Mouse (Mus musculus): ENCODE data around the gene Dcun1d1.

Dcun1d1 gene

GRCm38 (mm10) chr3:35937345-35937744 is at the start of gene Dcun1d1:
Dcun1d1 (minus strand) TSS chr3:35937445.
- DNase-seq (ENCODE audit: extremely low read depth, low read depth, low spot score), result no peak

DNA sequence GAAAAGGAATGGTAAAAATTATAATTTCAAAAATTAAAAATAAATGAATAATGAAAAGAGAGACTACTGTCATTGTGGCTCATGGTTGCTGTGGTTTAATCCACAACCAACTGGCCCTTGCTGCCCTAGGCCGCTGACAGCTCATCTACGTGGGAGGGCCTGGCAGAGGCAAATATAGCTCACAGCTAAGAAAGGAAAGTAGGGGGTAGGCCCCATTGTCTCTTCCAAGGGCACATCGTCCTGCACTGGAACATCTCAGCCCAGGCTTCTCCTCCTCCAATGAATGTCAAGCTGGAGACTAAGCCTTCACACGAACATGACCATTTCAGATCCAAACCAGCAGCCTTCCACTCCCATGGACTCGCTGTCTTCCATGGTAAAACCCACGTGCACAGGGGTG is 49.0 kb upstream of the Dcun1d1 start:
- no peak for DNase-seq (ENCODE audit: extremely low read depth, low read depth, low spot score)

- DNase-seq (ENCODE audit: extremely low read depth, low read depth, low spot score), result no peak
These were observed 36.3 kb upstream of the Dcun1d1 start for GRCm38 (mm10) chr3:35973551-35973950.

- no peak for DNase-seq (ENCODE audit: extremely low read depth, low read depth, low spot score)
These were observed 35.7 kb upstream of the Dcun1d1 start for GRCm38 (mm10) chr3:35972985-35973384.

GRCm38 (mm10) chr3:35971149-35971548 is 33.9 kb upstream of the Dcun1d1 start:
- no peak for DNase-seq (ENCODE audit: extremely low read depth, low read depth, low spot score)

DNA sequence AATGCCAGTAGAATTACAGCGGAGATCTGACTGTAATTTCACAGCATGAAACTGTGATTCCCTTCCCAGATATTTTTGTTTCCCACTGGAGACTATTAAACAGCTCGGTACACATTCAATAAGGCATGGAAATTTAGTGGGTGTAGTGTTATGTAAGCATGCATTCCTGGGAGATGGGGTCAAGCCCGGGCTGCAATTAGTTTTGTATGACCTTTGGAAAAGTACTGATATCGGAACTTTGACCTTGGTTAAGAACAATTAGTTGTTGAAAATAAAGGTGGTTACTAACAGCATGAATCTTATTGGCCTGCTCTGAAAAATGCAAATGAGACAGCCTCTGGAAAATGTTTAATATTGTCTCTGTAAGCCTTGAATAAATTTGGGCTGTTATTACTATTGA is 33.2 kb upstream of the Dcun1d1 start:
- DNase-seq (ENCODE audit: extremely low read depth, low read depth, low spot score), result no peak

- DNase-seq (ENCODE audit: extremely low read depth, low read depth, low spot score), result no peak
These were observed 30.2 kb upstream of the Dcun1d1 start for GRCm38 (mm10) chr3:35967366-35967921.

DNA sequence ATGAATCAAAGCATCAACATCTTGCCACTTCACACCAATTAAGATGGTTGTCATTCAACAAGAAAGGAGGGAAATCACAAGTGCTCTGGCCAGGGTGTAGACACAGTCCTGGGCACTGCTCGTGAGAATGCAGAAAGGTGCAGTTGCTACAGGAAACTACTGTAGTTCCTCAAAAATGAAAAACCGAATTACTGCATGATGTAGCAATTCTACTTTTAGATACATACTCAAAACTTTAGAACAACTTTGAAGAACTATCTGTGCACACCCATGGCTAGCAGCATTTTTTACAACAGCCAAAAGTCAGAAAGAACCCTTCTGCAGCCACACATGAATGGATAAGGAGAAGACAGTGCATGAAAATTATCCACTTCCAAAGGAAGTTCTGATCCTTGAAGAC is 29.2 kb upstream of the Dcun1d1 start:
- DNase-seq (ENCODE audit: extremely low read depth, low read depth, low spot score), result no peak

DNA sequence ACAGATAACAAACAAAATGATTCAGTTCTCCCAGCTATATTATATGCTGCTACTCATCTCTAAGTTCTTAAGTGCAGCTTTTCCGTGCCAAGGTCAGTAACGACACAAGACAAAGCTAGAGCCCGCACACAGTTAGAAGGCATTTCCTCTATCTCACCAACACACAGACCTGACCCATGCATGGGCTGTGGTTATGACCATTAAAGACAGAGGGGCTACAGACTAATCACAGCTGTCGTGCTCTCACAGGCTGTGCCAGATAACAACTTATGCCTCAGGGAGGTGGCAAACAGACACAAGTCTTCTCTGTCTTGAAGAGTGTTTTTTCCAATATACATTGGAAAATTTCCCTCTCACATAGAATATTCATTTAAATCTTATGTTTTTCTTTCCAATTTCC is 27.7 kb upstream of the Dcun1d1 start:
- no peak for DNase-seq (ENCODE audit: extremely low read depth, low read depth, low spot score)

DNA sequence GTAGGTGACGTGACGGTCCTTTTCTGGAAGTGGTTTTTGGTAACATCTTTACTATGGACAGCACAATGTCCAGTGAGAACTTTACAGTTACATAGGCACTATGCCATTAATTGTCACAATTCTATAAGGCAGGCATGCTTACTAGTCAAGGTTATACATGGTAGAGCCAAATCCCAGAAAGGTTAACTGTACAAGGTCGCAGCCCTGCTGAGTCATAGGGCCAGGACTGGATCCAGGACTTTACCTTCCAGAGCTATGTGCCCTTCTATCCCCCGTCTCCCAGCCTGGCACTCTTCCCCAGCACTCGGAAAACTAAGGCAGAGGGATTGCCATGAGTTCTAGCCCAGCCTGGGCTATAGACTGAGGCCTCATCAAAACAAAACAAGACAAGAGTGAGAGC is 26.7 kb upstream of the Dcun1d1 start:
- DNase-seq (ENCODE audit: extremely low read depth, low read depth, low spot score), result no peak

GRCm38 (mm10) chr3:35963401-35963800 is 26.2 kb upstream of the Dcun1d1 start:
- no peak for DNase-seq (ENCODE audit: extremely low read depth, low read depth, low spot score)

GRCm38 (mm10) chr3:35962967-35963366 is 25.7 kb upstream of the Dcun1d1 start:
- no peak for DNase-seq (ENCODE audit: extremely low read depth, low read depth, low spot score)

GRCm38 (mm10) chr3:35957230-35957629 is 20.0 kb upstream of the Dcun1d1 start:
- DNase-seq (ENCODE audit: extremely low read depth, low read depth, low spot score), result no peak

GRCm38 (mm10) chr3:35954901-35955575 is 17.8 kb upstream of the Dcun1d1 start:
- no peak for DNase-seq (ENCODE audit: extremely low read depth, low read depth, low spot score)

DNA sequence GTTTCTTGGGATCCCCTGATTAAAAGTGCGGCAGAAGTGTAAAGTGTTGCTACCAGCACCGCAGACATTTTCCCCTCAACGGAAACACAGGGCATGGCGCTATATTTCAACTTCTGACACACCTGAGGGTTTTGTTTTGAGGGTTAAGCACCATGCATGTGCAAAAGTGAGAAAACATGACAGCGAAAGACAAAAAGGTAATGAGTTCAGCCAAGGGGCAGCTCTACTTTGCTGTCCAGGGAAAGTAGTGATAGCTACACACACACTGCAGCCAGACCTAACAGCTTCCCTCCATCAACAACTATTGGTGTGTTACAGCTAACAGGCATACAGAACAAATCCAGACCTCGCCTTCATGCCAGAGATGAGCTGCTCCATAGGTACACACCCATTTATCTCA is 16.6 kb upstream of the Dcun1d1 start:
- no peak for DNase-seq (ENCODE audit: extremely low read depth, low read depth, low spot score)

DNA sequence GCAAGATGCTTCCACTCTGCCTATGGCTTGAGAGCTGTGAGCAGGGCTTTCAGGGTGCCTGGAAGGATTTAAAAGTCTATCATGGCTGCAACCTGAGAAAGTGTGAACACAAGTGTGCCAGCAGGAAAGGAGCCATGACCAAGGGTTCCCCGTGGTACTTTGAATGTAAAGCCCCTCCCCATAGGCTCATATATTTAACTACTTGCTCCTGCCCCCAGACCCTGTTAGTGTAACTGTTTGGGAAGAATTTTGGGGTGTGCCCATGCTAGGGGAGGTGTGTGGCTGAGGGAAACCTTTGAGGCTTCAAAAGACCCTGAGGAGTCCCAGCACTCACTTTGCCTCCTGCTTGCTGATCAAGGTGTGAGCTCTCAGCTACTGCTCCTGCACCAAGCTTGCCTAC is 15.9 kb upstream of the Dcun1d1 start:
- DNase-seq (ENCODE audit: extremely low read depth, low read depth, low spot score), result no peak

DNA sequence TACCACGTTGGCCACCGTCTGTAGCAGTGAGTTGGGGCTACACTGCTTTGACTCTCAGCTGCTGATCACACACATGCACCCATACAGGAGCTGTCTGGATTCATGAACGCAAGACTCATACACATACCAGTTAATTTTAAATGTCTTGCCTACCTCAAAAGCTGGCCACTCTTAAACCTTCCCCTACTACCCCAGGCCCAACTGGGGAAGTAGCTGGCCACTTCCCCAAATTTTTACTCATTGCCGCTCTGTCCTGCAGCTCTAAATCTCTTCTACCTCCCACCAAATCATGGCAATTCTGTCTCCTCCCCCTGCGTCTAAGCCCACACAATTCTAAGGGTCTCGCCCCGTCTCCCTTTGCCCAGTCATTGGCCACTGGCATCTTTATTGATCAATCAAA is 11.0 kb upstream of the Dcun1d1 start:
- DNase-seq (ENCODE audit: extremely low read depth, low read depth, low spot score), result no peak

DNA sequence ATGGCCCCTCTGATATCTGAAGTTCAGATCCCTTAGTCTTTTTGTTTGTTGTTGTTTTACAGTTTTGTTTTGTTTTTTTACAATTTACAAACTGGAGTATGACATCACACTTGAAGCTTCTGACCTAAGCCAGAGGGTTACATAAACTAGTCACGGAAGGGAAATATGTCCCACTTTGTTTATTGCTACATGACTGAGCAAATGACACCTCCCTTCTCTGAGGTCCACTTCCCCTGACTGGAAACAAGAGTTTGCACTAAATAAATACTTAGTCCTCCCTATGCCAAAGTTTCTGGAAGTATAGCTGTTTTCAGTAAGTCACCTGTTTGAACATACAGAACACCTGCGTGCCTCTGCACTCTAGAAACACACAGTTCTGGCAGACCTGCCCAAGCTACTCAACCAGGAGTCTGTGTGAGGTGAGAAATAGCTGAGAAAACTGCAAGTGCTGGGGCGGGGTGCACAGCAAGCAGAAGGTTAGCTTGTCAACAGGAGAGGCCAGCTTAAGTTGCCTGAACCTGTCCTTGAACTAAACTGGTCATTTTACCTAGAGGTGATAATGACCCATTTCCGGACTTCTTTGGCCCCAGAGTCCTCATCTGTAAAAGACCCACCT is 3.4 kb upstream of the Dcun1d1 start:
- DNase-seq (ENCODE audit: extremely low read depth, low read depth, low spot score), result no peak

DNA sequence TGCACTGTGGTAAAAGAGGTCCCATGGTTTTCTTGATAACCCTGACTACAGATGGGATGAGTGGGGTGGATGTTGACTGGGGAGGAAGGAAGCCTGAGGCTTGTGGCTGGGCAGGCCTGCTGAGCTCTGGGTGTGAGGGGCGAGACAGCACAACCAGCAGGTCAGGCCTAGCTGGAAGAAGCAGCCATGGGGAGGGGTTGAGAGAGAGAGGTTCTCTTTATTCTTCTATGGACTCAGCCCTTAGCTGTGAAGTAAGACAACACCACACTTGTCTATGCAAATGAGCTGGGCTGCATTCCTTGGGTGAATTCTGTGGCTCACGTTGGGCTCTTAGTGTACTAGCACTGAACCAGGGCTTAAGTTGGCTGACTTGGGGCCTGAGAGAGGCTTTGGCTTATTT is 2.8 kb upstream of the Dcun1d1 start:
- DNase-seq (ENCODE audit: extremely low read depth, low read depth, low spot score), result no peak

DNA sequence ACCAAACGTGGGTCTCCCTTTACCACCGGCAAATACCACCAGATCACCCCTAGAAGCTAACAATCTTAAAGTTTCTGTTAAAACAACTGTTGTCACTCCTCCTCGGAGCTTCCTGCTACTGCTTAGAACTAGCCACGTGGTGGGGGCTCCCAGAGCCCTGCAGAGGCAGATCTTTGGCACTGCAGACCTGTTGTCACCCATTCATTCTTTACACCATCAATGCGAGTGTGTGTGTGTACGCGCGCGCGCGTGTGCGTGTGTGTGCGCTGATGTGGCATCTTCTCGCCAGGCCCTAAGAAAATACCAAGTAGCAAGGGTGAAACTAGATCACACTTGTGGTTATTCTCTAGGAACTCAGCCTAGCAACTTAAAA is 3.9 kb downstream of the Dcun1d1 start:
- no peak for DNase-seq (ENCODE audit: extremely low read depth, low read depth, low spot score)

GRCm38 (mm10) chr3:35932735-35933404 is 4.4 kb downstream of the Dcun1d1 start:
- DNase-seq (ENCODE audit: extremely low read depth, low read depth, low spot score), result no peak
